Mouse (Mus musculus) erythroblast, adult 5-6 weeks (primary cell): ENCODE data around the gene Scgb2b24. TPM values are rescaled to one million over a fixed set of nuclear protein-coding genes. Genes with fewer than 3 reads are reported as not detected.

Source experiments
- ATAC-seq: replicated peaks from 2 replicates; pipeline ENCODE4 v1.8.0; 2016; ENCODE audit warnings: moderate number of reproducible peaks, mild to moderate bottlenecking, moderate TSS enrichment, inconsistent platforms; ENCODE audit not compliant: poor library complexity, low FRiP score, severe bottlenecking
- total RNA-seq, 2 experiments: library from RNA; stranded (forward) in 1 of 2; stranded (reverse) in 1 of 2; fragments of 150-400 nt in 1 of 2; fragments of 200-764, 138-1000 nt in 1 of 2; gene quantifications; 2 replicates each; pipeline versions ENCODE4 v1.2.3 to v1.2.4; 2015 to 2017; ENCODE audit warnings: low replicate concordance in 2 of 2

Gene Scgb2b24
- not detected in 2 replicates for total RNA-seq (2015; ENCODE audit: low replicate concordance)
- total RNA-seq (2017; ENCODE audit: low replicate concordance) = not detected in 2 replicates

GRCm38 (mm10) chr7:33739212-33739611, at the start of gene Scgb2b24:
Gene Scgb2b24 (minus strand): TSS chr7:33739312.
- no peak for ATAC-seq

GRCm38 (mm10) chr7:33743499-33743898, 4.4 kb upstream of the Scgb2b24 start, which contains the start of gene Scgb1b24:
Gene Scgb1b24 (plus strand): TSS chr7:33743799.
- ATAC-seq = no peak

GRCm38 (mm10) chr7:33689864-33690263, 49.2 kb downstream of the Scgb2b24 start:
- no peak for ATAC-seq

Other genes with a start within 250 kb of the Scgb2b24 start
- not detected in 2 replicates for gene Scgb2b21, start 218.9 kb downstream of the Scgb2b24 start, total RNA-seq (2015; ENCODE audit: low replicate concordance)
- gene Scgb2b21, start 218.9 kb downstream of the Scgb2b24 start, total RNA-seq (2017; ENCODE audit: low replicate concordance) = not detected in 2 replicates
- not detected in 2 replicates for gene Scgb1b24, start 4.5 kb upstream of the Scgb2b24 start, total RNA-seq (2015; ENCODE audit: low replicate concordance)
- gene Scgb1b24, start 4.5 kb upstream of the Scgb2b24 start, total RNA-seq (2017; ENCODE audit: low replicate concordance) = not detected in 2 replicates
- gene Scgb2b26, start 205.7 kb upstream of the Scgb2b24 start, total RNA-seq (2015; ENCODE audit: low replicate concordance) = not detected in 2 replicates
- gene Scgb2b26, start 205.7 kb upstream of the Scgb2b24 start, total RNA-seq (2017; ENCODE audit: low replicate concordance) = not detected in 2 replicates